Mouse (Mus musculus) spleen, postnatal 0 days (tissue): ENCODE measurements around the gene Stbd1. TPM values are rescaled to one million over a fixed set of nuclear protein-coding genes. Genes with fewer than 3 reads are reported as not detected.

Source experiments
- polyA plus RNA-seq: library from polyadenylated mRNA; unstranded; fragments of >200 nt; fragmentation: Nextera tagmentation; extraction: Ambion mirVana; gene quantifications from 2 replicates; pipeline ENCODE4 v1.2.1, GENCODE M21; 2015

Stbd1 gene
- 25.9 and 33.9 TPM in 2 replicates for polyA plus RNA-seq

DNA sequence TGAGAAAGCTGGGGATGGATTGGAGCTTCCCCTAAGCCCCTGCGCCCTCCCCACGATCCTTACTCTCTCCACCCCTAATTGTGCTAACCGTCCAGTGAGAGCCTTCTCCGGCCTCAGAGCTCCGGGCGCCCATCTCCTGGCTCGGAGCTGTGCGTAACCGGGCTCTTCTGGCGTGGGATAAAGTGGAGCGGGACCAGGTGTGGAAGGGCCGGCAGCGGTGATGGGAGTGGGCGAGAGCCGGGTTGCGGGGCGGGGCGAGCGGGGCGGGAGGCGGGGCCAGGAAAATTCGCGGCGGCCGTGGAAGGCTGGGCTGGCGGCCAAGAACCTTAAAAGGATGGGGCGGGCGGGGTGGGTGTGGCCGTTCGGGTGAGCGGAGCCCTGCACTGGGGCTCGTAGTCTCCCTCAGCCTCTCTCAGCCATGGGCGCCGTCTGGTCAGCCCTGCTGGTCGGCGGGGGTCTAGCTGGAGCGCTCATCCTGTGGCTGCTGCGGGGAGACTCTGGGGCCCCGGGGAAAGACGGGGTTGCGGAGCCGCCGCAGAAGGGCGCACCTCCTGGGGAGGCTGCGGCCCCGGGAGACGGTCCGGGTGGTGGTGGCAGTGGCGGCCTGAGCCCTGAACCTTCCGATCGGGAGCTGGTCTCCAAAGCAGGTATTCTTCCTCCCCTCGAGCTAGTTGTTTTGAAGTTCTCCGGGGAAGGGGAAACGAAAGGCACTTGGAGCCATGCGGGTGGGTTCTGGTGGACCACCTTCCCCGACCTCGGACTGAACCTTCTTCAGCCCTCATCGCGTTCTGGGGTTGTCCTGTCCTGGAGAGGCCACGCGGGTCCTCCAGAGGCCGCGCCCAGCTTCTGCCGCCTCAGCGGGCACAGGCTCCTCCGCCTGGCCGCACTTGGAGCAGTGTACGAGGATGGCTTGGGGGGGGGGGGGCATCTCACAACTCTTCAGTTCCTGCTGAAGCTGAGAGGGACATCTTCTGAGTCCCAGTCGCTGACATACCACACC is at the start of gene Stbd1:
Gene Stbd1 (plus strand): TSS at position 351 of the 1,000 bp plus-strand sequence.

DNA sequence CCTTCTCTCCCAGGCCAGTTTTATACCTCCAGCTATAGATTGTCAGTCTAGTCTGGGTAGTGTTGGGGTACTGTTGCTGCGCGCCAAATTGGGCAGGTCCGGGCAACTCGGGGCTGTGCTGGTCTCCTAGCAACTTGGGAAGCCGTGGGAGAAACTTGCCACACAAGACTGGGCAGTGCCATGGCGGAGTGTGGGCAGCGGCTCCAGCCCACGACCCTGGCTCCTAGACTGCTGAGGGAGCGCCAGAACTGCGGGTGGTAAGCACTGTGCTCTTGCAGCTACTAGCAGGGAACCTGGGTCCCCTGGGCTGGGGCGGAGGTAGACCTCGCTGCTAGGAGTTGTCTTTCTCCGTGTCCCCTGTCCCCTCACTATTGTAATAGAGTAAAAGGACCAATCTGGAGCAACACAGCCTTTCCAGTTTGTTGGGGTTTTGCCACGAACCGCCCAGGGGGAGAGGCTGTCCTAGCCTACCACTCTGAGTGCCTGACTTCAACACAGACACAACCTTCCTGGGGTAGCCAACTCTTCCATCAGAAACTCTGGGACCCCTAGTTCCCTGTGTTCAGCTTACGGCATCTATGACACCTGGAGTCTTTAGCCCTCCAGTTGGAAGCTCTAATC is 47.8 kb upstream of the Stbd1 start, which contains the start of gene Fam47e:
Gene Fam47e (plus strand): TSS at position 179 of the 621 bp plus-strand sequence.

Other genes with a start within 250 kb of the Stbd1 start
- 31.9 and 35.4 TPM in 2 replicates for gene Nup54, start 167.8 kb upstream of the Stbd1 start, polyA plus RNA-seq
- gene Scarb2, start 96.2 kb upstream of the Stbd1 start, polyA plus RNA-seq: 11.5 and 13.2 TPM in 2 replicates
- 0.10 TPM in 1 of 2 replicates, not detected in the other for gene Fam47e, start 48.0 kb upstream of the Stbd1 start, polyA plus RNA-seq
- 0.49 and 0.51 TPM in 2 replicates for gene Ccdc158, start 72.2 kb downstream of the Stbd1 start, polyA plus RNA-seq
- 2.6 and 2.7 TPM in 2 replicates for gene Shroom3, start 80.4 kb downstream of the Stbd1 start, polyA plus RNA-seq